Mouse (Mus musculus) liver, embryonic 14.5 days (tissue): ENCODE data around the gene Selenos. TPM values are rescaled to one million over a fixed set of nuclear protein-coding genes. Genes with fewer than 3 reads are reported as not detected.

Experiments used
- ATAC-seq: fragments of 200-750 bp; cut with Nextera tagmentation; 2 replicates; pipeline ENCODE4 v1.8.0; 2017; ENCODE audit warnings: moderate number of reproducible peaks, mild to moderate bottlenecking, moderate library complexity; ENCODE audit not compliant: insufficient read depth
- DNase-seq, 3 experiments: peaks; one replicate each; pipeline ENCODE4 v3.0.0-alpha.2; 2012 to 2013; ENCODE audit warnings: low read depth in 3 of 3, low spot score in 3 of 3
- H3K27ac ChIP-seq: fragments of 300-500 bp; sonication (generic); 2 replicates; pipeline ENCODE4 v1.5.1; 2014; ENCODE audit warnings: moderate library complexity, mild to moderate bottlenecking, control low read depth, inconsistent platforms
- H3K27me3 ChIP-seq: fragments of 300-500 bp; sonication (generic); 2 replicates; pipeline ENCODE4 v1.6.1; 2014; ENCODE audit warnings: mild to moderate bottlenecking, low read length, moderate library complexity; ENCODE audit not compliant: control insufficient read depth, insufficient read depth
- H3K36me3 ChIP-seq: fragments of 300-500 bp; sonication (generic); replicated peaks from 2 replicates; pipeline ENCODE4 v1.6.1; 2014; ENCODE audit warnings: low read depth; ENCODE audit not compliant: control insufficient read depth, insufficient read depth
- H3K4me1 ChIP-seq, 2 experiments: fragments of 200-500 bp in 1 of 2; fragments of 300-500 bp in 1 of 2; sonication (generic) in 1 of 2; replicated peaks; 2 replicates each; pipeline ENCODE4 v1.6.1; 2012 to 2014; ENCODE audit warnings: antibody characterized with exemption in 1 of 2, inconsistent platforms in 1 of 2, low read length in 1 of 2; ENCODE audit not compliant: control insufficient read depth in 2 of 2, insufficient read depth in 2 of 2
- H3K4me2 ChIP-seq: fragments of 300-500 bp; sonication (generic); 2 replicates; pipeline ENCODE4 v1.6.1; 2014; ENCODE audit warnings: low read depth, mild to moderate bottlenecking, control low read depth, moderate library complexity
- H3K4me3 ChIP-seq, 2 experiments: fragments of 200-500 bp in 1 of 2; fragments of 300-500 bp in 1 of 2; sonication (generic) in 1 of 2; 2 replicates each; pipeline ENCODE4 v1.5.1; 2012 to 2014; ENCODE audit warnings: low read depth in 2 of 2, low read length in 2 of 2, mild to moderate bottlenecking in 2 of 2, control low read depth in 1 of 2, inconsistent platforms in 1 of 2, moderate library complexity in 1 of 2; ENCODE audit not compliant: insufficient read depth in 1 of 2
- H3K9ac ChIP-seq: fragments of 300-500 bp; sonication (generic); replicated peaks from 2 replicates; pipeline ENCODE4 v1.6.1; 2014; ENCODE audit warnings: mild to moderate bottlenecking, control low read depth, moderate library complexity
- H3K9me3 ChIP-seq: fragments of 300-500 bp; sonication (generic); 2 replicates; pipeline ENCODE4 v1.6.1; 2016; ENCODE audit warnings: low read length, mixed read lengths; ENCODE audit not compliant: control insufficient read depth
- CTCF ChIP-seq: IDR thresholded peaks from 2 replicates; pipeline ENCODE4 v1.5.1; 2016; ENCODE audit warnings: antibody characterized with exemption, low read depth, control low read depth
- EP300 ChIP-seq: IDR thresholded peaks from 2 replicates; pipeline ENCODE4 v1.6.1; 2016; ENCODE audit warnings: antibody characterized with exemption, low read depth
- WGBS: fragments of 180-500 bp; shearing (Covaris S2); extraction: QIAGEN DNeasy Blood & Tissue Kit; methylation state at CpG from one replicate; pipeline ENCODE4 v1.1.7; 2014; ENCODE audit not compliant: insufficient replicate concordance; 5-methylcytosine and 5-hydroxymethylcytosine counted together
- polyA plus RNA-seq, 2 experiments: library from polyadenylated mRNA; depleted of rRNA in 1 of 2; stranded (reverse) in 1 of 2; unstranded in 1 of 2; fragments of >200 nt; fragmentation: Nextera tagmentation in 1 of 2; extraction: Ambion mirVana in 1 of 2; gene quantifications; 2 replicates each; pipeline versions ENCODE4 v1.2.1 to v1.2.3; 2012 to 2014

Gene Selenos
- polyA plus RNA-seq, 2 experiments: 39.8 to 62.7 TPM

GRCm38 (mm10) chr7:66115821-66116343, 36.4 kb downstream of the Selenos start:
- H3K9ac ChIP-seq: peak overlapping the region; percentile 48
- no peak for TF ChIP-seq EP300
- TF ChIP-seq CTCF: no peak
- H3K4me2 ChIP-seq: peak overlapping the region; percentile 75
- H3K9me3 ChIP-seq: no peaks in the 10 kb centered on the region
- peak overlapping the region in 1 of 2 experiments; percentile 26; a peak in 2 of 4 replicates for H3K4me3 ChIP-seq
- 38% methylated on average over 11 of the region's 11 CpGs for WGBS
- H3K4me1 ChIP-seq: peaks cover 60 to 65% of the 10 kb centered on the region in 2 experiments
- no peak for DNase-seq
- H3K27me3 ChIP-seq: no peaks in the 10 kb centered on the region
- H3K27ac ChIP-seq: peak overlapping the region; percentile 42; the same call in 1 of the 2 replicates
- ATAC-seq: no peak
- 0 out of 2 replicates have a peak, but pooled peaks cover 2% of the 10 kb centered on the region for H3K36me3 ChIP-seq

DNA sequence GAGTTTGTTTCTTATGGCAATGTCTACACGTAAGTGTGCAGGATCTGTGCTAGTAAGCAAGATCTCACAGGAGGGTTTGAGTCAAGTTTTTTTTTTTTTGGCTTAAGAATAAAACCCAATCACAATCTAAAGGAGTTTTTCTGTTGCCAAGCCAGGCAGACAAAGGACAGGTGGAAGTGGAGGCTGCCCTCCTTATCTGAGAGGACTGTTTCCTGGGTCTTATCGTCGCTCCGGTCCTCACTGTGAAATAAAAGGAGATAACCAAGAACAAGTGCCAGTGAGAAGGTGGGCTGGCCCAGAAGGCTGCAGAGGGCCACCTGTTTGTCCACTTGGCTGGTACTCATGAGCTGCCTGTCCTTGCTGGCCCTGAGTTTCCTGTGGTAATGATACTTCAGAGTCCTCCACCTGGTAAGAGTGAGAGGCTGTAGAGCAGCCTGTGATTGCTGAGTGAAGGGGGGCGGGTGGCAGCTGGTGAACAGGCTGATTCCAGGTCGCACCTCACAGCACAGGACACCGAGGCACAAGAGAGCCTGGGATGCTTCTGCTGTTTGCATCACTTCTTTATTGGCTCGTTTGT, 37.5 kb downstream of the Selenos start:
- H3K4me2 ChIP-seq: peak overlapping the region; percentile 75
- 0 out of 2 replicates have a peak, but pooled peaks cover 2% of the 10 kb centered on the region for H3K36me3 ChIP-seq
- H3K9ac ChIP-seq: no peak overlapping the region
- TF ChIP-seq CTCF (no peak), EP300 (no peak)
- 37% methylated on average over 8 of the region's 8 CpGs for WGBS
- H3K4me1 ChIP-seq: peaks cover 61 to 65% of the 10 kb centered on the region in 2 experiments
- no peaks in the 10 kb centered on the region for H3K9me3 ChIP-seq
- H3K4me3 ChIP-seq: no peak overlapping the region
- H3K27ac ChIP-seq: no peak overlapping the region
- H3K27me3 ChIP-seq: no peaks in the 10 kb centered on the region
- ATAC-seq: no peak
- no peak for DNase-seq

DNA sequence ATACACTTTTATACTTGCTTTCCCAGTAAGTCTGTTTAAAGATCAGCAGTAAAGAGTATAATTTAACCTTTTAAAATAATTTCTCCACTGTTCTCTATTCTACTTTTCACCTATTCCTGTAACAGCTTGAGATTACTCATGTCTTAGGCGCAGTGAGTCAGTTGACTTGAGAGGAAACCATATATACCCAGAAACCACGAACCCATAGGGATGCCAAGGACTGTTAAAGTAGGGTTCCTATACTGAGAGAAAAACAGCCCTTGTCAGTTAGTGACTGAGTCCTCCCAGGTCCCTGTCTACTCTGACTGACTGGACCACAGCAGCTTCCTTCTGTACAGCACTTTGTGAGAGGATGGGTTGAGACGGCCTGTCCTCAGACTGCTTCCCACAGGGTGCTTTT, 38.6 kb downstream of the Selenos start:
- H3K27ac ChIP-seq: no peak overlapping the region; the same call in 1 of the 2 replicates
- no peak for DNase-seq
- TF ChIP-seq EP300: no peak
- peaks cover 55 to 56% of the 10 kb centered on the region in 2 experiments for H3K4me1 ChIP-seq
- H3K36me3 ChIP-seq: 0 out of 2 replicates have a peak, but pooled peaks cover 2% of the 10 kb centered on the region
- no peaks in the 10 kb centered on the region for H3K27me3 ChIP-seq
- no peak overlapping the region for H3K4me3 ChIP-seq
- 39% methylated on average over 3 of the region's 3 CpGs for WGBS
- H3K9ac ChIP-seq: 0 out of 2 replicates have a peak overlapping the region, but pooled peaks have one; percentile 21
- H3K9me3 ChIP-seq: no peaks in the 10 kb centered on the region
- ATAC-seq: no peak
- H3K4me2 ChIP-seq: no peak overlapping the region

DNA sequence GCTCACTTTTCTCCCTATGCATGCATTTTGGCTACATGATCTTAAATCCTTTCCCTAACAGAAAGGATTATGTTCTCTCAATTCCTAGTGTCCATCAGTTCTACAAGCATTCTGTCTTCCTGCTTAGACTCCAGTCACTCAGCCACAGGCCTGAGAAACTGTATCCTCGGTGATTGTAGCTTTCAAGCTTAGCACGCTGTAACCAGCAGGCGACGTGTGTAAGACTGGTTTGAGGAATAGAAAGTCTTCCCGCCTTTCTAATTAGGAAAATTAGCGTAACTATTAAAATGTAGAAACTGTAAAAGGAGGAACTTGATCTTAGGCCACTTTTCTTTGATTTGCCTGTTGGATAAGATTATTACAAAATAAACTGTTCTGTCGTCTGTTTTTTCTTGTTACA, 39.3 kb downstream of the Selenos start:
- Histone ChIP-seq H3K27ac (no peak overlapping the region), H3K36me3 (0 out of 2 replicates have a peak, but pooled peaks cover 2% of the 10 kb centered on the region), H3K9me3 (no peaks in the 10 kb centered on the region), H3K4me3 (no peak overlapping the region), H3K4me2 (no peak overlapping the region), H3K27me3 (no peaks in the 10 kb centered on the region), H3K4me1 (peaks cover 48% of the 10 kb centered on the region in 2 experiments), H3K9ac (no peak overlapping the region)
- TF ChIP-seq CTCF: no peak
- no peak for TF ChIP-seq EP300
- 79% methylated on average over 7 of the region's 7 CpGs for WGBS
- DNase-seq (no peak), ATAC-seq (no peak)

GRCm38 (mm10) chr7:66120139-66120538, 40.7 kb downstream of the Selenos start:
- peaks cover 9% of the 10 kb centered on the region for H3K36me3 ChIP-seq
- peaks cover 37% of the 10 kb centered on the region in 2 experiments for H3K4me1 ChIP-seq
- H3K4me3 ChIP-seq: no peak overlapping the region
- TF ChIP-seq CTCF (no peak), EP300 (no peak)
- 31% methylated on average over 1 of the region's 1 CpGs for WGBS
- no peaks in the 10 kb centered on the region for H3K9me3 ChIP-seq
- no peak overlapping the region for H3K4me2 ChIP-seq
- no peak overlapping the region for H3K27ac ChIP-seq
- no peaks in the 10 kb centered on the region for H3K27me3 ChIP-seq
- ATAC-seq (no peak), DNase-seq (no peak)
- H3K9ac ChIP-seq: no peak overlapping the region
